Mouse (Mus musculus) testis, adult 2 months (tissue): ENCODE measurements around the gene Map3k14.

Experiments used
- CTCF ChIP-seq: fragments of 200-500 bp; IDR thresholded peaks from 2 replicates; pipeline ENCODE4 v1.5.1; 2012; ENCODE audit warnings: low read depth, mild to moderate bottlenecking, inconsistent platforms, low read length, moderate library complexity; ENCODE audit not compliant: control insufficient read depth, insufficient read depth, insufficient replicate concordance
- POLR2A ChIP-seq: fragments of 200-500 bp; IDR thresholded peaks from 2 replicates; pipeline ENCODE4 v1.6.1; 2012; ENCODE audit warnings: low read depth, mild to moderate bottlenecking, inconsistent platforms, low read length, moderate library complexity; ENCODE audit not compliant: control insufficient read depth

- TF ChIP-seq CTCF (no peak), POLR2A (no peak)
Observed at GRCm38 (mm10) chr11:103175688-103176442, 91.4 kb downstream of the Map3k14 start.
